Mouse (Mus musculus): ENCODE data around the gene Gm44973. TPM values are rescaled to one million over a fixed set of nuclear protein-coding genes. Genes with fewer than 3 reads are reported as not detected.

The Gm44973 gene
- not detected for total RNA-seq (2018; cell fraction: chromatin; rRNA removed)
- total RNA-seq (2018; cell fraction: cytosol; rRNA removed): under 1 TPM in 4 of 26 experiments, not detected in 22; 0.14 to 0.18 (median 0.16) TPM
- total RNA-seq (2018; cell fraction: nucleus; rRNA removed): not detected
- polyA plus RNA-seq (2018): not detected in 3 replicates

DNA sequence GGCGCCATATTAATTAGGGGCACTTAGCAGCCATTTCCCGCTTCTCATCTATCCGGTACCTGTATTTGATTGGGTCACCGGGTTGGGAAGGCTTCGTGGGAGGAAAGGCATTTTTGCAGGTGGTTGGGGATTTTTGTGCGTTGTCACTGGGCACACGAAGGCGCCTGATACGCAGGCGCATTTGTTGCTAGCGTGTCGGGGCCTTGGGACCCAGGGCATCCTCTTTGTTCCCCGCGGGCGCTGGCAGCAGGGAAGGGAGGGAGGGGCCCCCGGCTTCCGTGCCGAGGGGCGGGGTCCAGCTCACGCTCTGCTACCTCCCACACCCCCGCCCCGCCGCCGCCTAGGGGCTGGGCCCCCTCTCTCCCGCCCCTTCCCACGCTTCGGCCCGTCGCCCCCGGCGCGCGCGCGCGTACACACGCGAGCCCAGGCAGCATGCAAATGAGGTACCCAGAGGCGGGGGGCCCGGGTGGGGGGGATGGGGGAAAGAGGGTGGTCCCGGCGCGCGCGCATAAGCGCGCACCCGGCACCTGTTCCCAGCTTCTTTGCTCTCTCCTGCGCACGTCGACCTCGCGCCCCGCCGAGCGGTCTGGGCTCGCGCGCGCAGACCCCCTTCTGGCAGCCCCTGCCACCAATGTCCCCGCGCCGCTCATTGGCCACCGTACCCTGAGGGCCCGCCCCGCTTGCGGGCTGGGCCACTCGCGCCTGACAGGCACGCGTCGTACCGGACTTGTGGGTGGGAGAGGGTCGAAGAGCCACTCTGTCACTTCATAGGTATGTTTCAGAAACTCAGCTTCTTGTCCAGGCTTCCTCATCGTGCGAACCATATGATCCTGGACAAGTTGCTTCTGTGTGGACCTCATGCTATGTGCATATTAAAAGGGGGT is at the start of gene Gm44973:
Gm44973 (plus strand) TSS at position 379 of the 884 bp plus-strand sequence.
- peak within 1 kb of the TSS; percentile 54 for H3K4me3 ChIP-seq (ENCODE audit: inconsistent target)
- WGBS (ENCODE audit: missing documents): 1% methylated on average over 54 of the region's 76 CpGs
- H3K36me3 ChIP-seq (ENCODE audit: inconsistent target): peaks cover 25% of the 10 kb centered on the region
- peak within 1 kb of the TSS; percentile 87 for H3K27ac ChIP-seq
- peaks cover 54% of the 10 kb centered on the region; the same call in 1 of the 2 replicates for H3K79me2 ChIP-seq (ENCODE audit: inconsistent target)

GRCm38 (mm10) chr7:4971068-4971467 is 44.2 kb upstream of the Gm44973 start, which contains the start of gene Sbk3:
Gene Sbk3 (minus strand): TSS chr7:4971168.
- Histone ChIP-seq H3K27ac (no peak within 1 kb of the TSS), H3K36me3 (ENCODE audit: inconsistent target) (no peaks in the 10 kb centered on the region), H3K79me2 (ENCODE audit: inconsistent target) (no peaks in the 10 kb centered on the region), H3K4me3 (ENCODE audit: inconsistent target) (no peak within 1 kb of the TSS)
- 37% methylated on average over 6 of the region's 6 CpGs for WGBS (ENCODE audit: missing documents)

- Histone ChIP-seq H3K79me2 (ENCODE audit: inconsistent target) (no peaks in the 10 kb centered on the region), H3K36me3 (ENCODE audit: inconsistent target) (no peaks in the 10 kb centered on the region), H3K4me3 (ENCODE audit: inconsistent target) (no peak overlapping the region), H3K27ac (no peak overlapping the region)
- WGBS (ENCODE audit: missing documents): 25% methylated on average over 7 of the region's 7 CpGs
Observed at GRCm38 (mm10) chr7:4971710-4972109, 43.6 kb upstream of the Gm44973 start.

DNA sequence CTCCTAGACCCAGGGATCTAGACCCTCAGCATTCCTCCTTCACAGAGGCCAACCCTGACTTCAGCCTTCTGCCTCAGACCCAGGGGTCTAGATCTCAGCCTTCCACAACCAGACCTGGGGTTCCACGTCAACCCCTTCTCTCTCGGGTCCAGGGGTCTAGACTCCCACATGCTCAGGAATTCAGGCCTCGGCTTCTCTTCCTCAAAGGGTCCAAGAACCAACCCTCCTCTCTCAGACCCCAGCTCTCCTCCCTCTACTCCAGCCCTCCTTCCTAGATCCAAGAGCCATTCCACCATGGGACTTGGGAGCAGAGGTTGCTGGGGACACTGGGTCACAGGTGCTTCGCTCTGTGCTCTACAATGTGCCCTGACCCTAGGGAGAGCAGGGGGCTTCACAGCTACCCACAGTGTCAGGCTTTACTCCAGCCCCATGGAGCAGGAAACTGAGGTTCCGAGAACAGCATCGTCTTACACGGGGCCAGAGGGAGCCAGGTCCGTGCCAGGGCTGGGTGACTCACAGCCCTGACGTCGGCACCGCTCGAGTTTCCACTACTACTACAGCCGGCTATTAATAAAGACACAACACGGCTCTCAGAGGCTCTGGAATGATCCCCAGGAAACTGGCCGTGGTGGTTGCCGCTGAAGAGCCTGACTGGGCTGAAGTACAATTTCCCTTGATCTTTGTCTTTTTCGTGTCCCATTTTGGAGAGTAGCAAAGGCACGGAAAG is 42.8 kb upstream of the Gm44973 start:
- H3K4me3 ChIP-seq (ENCODE audit: inconsistent target): no peak overlapping the region
- no peaks in the 10 kb centered on the region for H3K79me2 ChIP-seq (ENCODE audit: inconsistent target)
- WGBS (ENCODE audit: missing documents): 60% methylated on average over 18 of the region's 18 CpGs
- H3K36me3 ChIP-seq (ENCODE audit: inconsistent target): no peaks in the 10 kb centered on the region
- H3K27ac ChIP-seq: no peak overlapping the region

- H3K36me3 ChIP-seq (ENCODE audit: inconsistent target): no peaks in the 10 kb centered on the region
- WGBS (ENCODE audit: missing documents): 81% methylated on average over 4 of the region's 4 CpGs
- no peak overlapping the region for H3K4me3 ChIP-seq (ENCODE audit: inconsistent target)
- no peak overlapping the region for H3K27ac ChIP-seq
- no peaks in the 10 kb centered on the region for H3K79me2 ChIP-seq (ENCODE audit: inconsistent target)
Observed at GRCm38 (mm10) chr7:4975455-4975854, 39.8 kb upstream of the Gm44973 start.

- Histone ChIP-seq H3K79me2 (ENCODE audit: inconsistent target) (no peaks in the 10 kb centered on the region), H3K36me3 (ENCODE audit: inconsistent target) (no peaks in the 10 kb centered on the region), H3K27ac (no peak overlapping the region), H3K4me3 (ENCODE audit: inconsistent target) (no peak overlapping the region)
- WGBS (ENCODE audit: missing documents): 88% methylated on average over 7 of the region's 7 CpGs
Observed at GRCm38 (mm10) chr7:4976832-4977231, 38.5 kb upstream of the Gm44973 start.

GRCm38 (mm10) chr7:4988250-4988649 is 27.0 kb upstream of the Gm44973 start:
- WGBS (ENCODE audit: missing documents): 73% methylated on average over 2 of the region's 2 CpGs
- Histone ChIP-seq H3K79me2 (ENCODE audit: inconsistent target) (no peaks in the 10 kb centered on the region), H3K27ac (no peak overlapping the region), H3K4me3 (ENCODE audit: inconsistent target) (no peak overlapping the region), H3K36me3 (ENCODE audit: inconsistent target) (no peaks in the 10 kb centered on the region)

DNA sequence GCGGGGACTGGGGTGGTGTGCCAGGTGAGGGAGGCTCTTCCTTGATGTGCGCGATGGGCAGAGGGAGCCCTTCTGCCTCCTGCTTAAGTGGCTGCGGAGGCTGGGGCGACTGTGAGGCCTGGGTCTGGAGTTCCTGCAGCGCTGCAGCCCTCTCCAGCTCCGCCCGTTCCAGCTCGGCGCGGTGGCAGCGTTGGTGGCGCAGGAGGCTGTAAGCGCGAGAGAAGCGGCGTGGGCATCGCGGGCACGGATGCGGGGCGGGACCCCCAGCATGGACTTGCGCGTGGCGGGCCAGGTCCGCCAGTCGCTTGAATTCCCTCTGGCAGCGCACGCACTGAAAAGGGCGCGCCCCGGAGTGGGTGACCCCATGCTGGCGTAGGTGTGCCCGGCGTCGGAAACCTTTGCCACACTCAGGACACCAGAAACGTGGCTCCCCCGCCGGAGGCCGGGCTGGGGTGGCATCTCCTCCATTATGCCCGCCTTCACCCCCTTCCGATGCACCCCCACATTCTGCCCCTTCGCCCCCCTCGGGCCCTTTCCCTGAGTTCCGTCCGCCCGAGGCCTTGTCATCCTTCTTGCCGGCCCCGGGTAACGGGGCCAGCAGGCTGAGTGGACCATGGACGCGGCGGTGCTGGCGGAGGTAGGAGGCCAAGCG is 21.8 kb upstream of the Gm44973 start:
- H3K36me3 ChIP-seq (ENCODE audit: inconsistent target): no peaks in the 10 kb centered on the region
- WGBS (ENCODE audit: missing documents): 94% methylated on average over 42 of the region's 55 CpGs

GRCm38 (mm10) chr7:4993999-4994788 is 21.1 kb upstream of the Gm44973 start:
- no peaks in the 10 kb centered on the region for H3K36me3 ChIP-seq (ENCODE audit: inconsistent target)
- H3K4me3 ChIP-seq (ENCODE audit: inconsistent target): no peak overlapping the region
- no peak overlapping the region for H3K27ac ChIP-seq
- H3K79me2 ChIP-seq (ENCODE audit: inconsistent target): no peaks in the 10 kb centered on the region
- 93% methylated on average over 56 of the region's 59 CpGs for WGBS (ENCODE audit: missing documents)

More for the DNA sequence above, 21.8 kb upstream of the Gm44973 start:
- no peak overlapping the region for H3K27ac ChIP-seq
- no peak overlapping the region for H3K4me3 ChIP-seq (ENCODE audit: inconsistent target)
- H3K79me2 ChIP-seq (ENCODE audit: inconsistent target): no peaks in the 10 kb centered on the region

GRCm38 (mm10) chr7:4995268-4996002 is 19.9 kb upstream of the Gm44973 start:
- WGBS (ENCODE audit: missing documents): 11% methylated on average over 16 of the region's 19 CpGs
- no peak overlapping the region for H3K27ac ChIP-seq
- H3K36me3 ChIP-seq (ENCODE audit: inconsistent target): no peaks in the 10 kb centered on the region
- no peaks in the 10 kb centered on the region for H3K79me2 ChIP-seq (ENCODE audit: inconsistent target)
- peak overlapping the region; percentile 57 for H3K4me3 ChIP-seq (ENCODE audit: inconsistent target)

- 25% methylated on average over 8 of the region's 26 CpGs for WGBS (ENCODE audit: missing documents)
- Histone ChIP-seq H3K27ac (no peak within 1 kb of the TSS), H3K36me3 (ENCODE audit: inconsistent target) (no peaks in the 10 kb centered on the region), H3K4me3 (ENCODE audit: inconsistent target) (peak within 1 kb of the TSS; percentile 57), H3K79me2 (ENCODE audit: inconsistent target) (no peaks in the 10 kb centered on the region)
Observed at GRCm38 (mm10) chr7:4996003-4996895, 19.0 kb upstream of the Gm44973 start, which contains the start of gene Zfp579. Gene Zfp579 (minus strand): TSS chr7:4996158.

DNA sequence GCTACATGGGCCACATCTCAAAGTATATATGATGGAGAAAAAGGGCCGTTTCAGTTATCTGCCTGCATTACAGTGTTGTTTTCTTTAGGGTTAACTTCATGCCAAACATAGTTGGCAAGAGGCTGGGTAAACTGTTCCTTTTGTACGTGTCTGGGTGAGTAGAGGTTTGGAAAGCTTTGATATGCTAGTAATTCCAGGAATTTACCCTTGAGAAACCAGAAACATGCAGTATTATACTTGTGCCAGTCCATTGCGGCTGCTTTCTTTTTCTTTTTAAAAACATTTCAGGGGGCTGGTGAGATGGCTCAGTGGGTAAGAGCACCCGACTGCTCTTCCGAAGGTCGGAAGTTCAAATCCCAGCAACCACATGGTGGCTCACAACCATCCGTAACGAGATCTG is 18.4 kb upstream of the Gm44973 start:
- Histone ChIP-seq H3K27ac (no peak overlapping the region), H3K36me3 (ENCODE audit: inconsistent target) (no peaks in the 10 kb centered on the region), H3K4me3 (ENCODE audit: inconsistent target) (no peak overlapping the region), H3K79me2 (ENCODE audit: inconsistent target) (no peaks in the 10 kb centered on the region)
- 84% methylated on average over 6 of the region's 8 CpGs for WGBS (ENCODE audit: missing documents)
